Mouse (Mus musculus) neural tube, embryonic 10.5 days (tissue): ENCODE measurements around the gene Plekhg1.

Experiments
- DNase-seq: peaks from one replicate; pipeline ENCODE4 v3.0.0-alpha.2; 2017; ENCODE audit warnings: low spot score; ENCODE audit errors: extremely low spot score

Gene Plekhg1

GRCm38 (mm10) chr10:3827368-3827767, 87.2 kb downstream of the Plekhg1 start:
- no peak for DNase-seq

- no peak for DNase-seq
Observed at GRCm38 (mm10) chr10:3829472-3829871, 89.3 kb downstream of the Plekhg1 start.

- no peak for DNase-seq
Observed at GRCm38 (mm10) chr10:3830618-3831017, 90.5 kb downstream of the Plekhg1 start.

DNA sequence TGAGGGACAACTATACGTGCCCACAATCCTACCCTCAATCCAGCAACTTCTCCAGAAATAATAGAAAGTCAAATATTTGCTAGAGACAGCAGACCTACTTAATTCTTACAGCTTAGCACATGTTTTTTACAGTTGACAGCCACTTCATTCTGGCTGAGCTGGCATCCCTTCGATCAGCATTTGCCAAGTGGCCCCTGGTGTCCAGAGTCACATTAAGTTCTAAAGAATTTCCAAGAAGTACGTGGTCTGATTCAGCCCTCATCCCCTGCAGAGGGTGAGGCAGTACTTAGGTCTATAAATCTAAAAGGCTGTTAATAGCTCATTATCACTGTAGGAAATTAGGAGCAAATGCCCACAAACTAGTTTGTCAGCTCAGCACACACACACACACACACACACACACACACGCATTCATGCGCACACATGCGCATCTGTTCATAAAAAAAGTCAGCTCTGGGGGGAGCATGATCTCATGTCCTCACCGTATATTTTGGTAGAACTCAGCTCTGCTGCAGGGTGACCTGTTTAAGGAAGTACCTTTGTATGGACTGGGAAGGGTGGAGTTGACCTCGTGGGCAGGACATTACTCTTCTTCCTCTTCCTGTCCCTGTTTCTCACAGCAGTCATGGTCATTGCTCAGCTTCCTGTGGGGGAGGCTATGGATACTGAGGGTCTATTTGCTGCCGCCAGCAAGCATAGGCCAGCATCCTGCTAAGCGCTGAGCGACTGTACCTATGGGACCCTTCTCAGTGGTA, 91.6 kb downstream of the Plekhg1 start:
- DNase-seq: no peak

- DNase-seq: no peak
Observed at GRCm38 (mm10) chr10:3834060-3834459, 93.9 kb downstream of the Plekhg1 start.

GRCm38 (mm10) chr10:3834678-3835077, 94.5 kb downstream of the Plekhg1 start:
- DNase-seq: no peak

DNA sequence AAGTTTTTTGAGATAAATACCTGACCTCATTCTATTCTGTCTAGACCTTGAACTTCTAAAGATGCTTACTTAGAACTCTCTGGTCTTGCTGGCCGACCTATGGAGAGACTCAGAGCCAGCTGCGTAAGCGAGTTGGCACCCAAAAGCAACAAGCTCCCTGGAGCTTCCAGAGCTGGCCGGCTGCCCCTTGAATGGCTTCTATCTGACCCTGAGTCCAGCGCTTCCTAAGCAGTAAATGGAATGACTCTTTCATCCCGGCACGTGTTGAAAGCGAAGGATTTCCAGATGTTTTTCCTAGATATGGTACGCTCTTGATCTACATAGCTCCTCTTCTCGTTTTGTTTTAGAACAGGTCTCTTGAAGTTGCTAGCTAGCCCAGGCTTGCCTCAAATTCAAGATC, 95.5 kb downstream of the Plekhg1 start:
- DNase-seq: no peak

GRCm38 (mm10) chr10:3839748-3840432, 99.7 kb downstream of the Plekhg1 start:
- DNase-seq: no peak

- DNase-seq: no peak
Observed at GRCm38 (mm10) chr10:3844430-3844829, 104.3 kb downstream of the Plekhg1 start.

DNA sequence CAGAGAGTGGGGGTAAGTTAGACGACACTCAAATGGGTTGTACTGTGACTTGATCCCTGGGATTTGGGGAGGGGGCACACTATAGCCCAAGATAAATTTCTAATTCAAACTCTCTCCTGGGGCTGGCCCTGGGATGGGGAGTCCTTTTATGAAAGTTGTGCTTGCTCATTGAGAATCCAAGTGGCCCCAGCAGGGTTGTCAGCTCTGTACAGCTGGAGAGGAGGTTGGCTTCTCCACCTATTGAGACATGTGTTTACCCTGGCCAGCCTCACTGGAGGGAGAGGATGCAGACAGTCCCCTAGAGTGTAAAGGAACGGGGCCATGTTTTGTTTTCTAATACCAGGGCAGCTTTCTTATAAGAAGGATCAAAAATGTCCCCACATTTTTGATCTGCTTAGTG, 106.9 kb downstream of the Plekhg1 start:
- DNase-seq: no peak

GRCm38 (mm10) chr10:3851461-3851860, 111.3 kb downstream of the Plekhg1 start:
- no peak for DNase-seq

- DNase-seq: no peak
Observed at GRCm38 (mm10) chr10:3852733-3853132, 112.6 kb downstream of the Plekhg1 start.

GRCm38 (mm10) chr10:3857912-3858311, 117.7 kb downstream of the Plekhg1 start:
- DNase-seq: no peak

DNA sequence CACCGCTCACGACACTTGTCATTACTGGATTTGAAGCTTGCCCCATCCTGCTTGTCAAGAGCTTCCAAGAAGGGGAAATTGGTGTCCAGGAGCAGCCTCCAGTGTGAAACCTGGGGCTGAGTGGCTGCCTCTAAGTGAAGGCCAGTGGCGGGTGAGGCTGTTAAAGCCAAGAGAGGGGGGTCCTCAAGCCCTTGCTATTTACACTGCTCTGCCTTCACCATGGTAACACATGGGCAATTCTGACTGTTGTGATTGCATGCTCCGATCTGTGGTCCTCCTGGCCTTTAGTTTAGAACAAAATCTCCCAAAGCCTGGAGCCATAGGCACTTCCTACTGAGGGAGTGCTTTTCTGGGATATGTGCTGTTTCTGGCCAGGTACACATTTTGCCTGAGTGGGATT, 118.3 kb downstream of the Plekhg1 start:
- peak; percentile 45 for DNase-seq

DNA sequence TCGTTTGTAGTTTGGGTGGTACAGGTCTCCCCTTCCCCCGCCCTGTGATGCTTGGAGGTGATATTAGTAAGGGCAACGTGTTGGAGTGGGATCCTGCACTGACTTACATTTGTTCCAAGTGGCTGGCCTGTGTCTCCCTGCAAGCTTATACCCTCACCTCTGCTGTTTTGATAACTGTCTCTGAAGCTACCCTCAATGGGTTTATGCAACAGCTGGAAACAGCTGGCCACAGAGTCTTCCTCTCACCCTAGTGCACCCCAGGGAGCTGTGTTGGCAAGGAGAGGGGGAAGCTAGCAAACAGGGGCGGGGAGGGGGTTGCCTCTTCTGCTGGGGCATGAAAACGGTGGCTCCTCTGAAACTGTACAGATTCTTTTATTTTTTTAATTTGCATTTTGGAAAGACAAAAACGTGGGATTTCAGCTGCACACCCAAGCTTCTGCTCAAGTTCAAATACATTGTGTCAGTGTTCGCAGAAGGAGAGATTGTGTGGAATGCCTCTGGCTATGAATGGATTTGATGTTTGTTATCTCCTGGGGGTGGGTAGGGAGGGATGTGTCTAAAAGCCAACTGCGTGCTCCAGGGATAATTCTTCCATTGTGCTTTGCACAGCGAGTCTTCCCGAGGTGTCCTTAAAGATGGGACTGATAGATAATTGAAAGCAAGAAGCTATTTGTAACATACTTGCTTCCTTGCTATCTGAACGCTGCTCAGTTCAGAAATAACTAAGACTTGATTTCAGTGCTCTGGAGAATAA, 119.0 kb downstream of the Plekhg1 start:
- no peak for DNase-seq

GRCm38 (mm10) chr10:3863411-3864195, 123.4 kb downstream of the Plekhg1 start:
- no peak for DNase-seq

DNA sequence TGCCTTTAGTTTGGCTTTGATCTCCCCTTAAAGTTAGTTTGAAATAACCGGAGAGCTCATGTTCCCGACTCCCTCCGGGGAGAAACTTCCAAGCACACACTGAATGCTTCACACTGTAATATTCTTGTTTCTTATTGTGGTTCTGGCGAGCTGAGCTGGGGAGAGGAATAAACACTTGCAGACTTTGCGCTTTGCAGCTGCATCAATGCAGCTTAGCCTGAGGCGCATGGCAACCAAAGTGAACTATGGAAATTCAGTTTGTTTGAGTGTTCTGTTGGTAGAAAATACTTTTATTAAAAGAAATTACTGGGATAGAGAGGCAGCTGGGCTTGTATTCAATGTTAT, 124.0 kb downstream of the Plekhg1 start:
- DNase-seq: no peak

- DNase-seq: no peak
Observed at GRCm38 (mm10) chr10:3867298-3867697, 127.1 kb downstream of the Plekhg1 start.

DNA sequence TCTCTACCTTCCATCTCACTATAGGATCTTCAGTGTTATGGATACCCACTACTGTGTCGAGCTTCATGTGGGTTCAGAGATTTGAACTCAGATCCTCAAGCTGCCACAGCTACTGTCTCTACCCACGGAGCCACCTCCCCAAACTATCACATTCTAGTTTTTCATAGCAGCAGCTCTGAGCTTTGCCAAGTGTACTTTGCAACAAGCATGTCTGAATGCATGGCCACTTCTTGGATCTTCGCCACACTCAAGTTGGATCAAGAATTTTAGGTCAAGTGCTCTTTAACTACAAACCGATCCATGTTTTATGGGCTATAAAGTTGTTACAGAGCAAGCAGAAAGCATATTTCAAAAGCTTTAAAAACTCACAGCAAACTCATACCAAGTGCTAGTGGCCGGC, 130.7 kb downstream of the Plekhg1 start:
- DNase-seq: no peak

GRCm38 (mm10) chr10:3873467-3873866, 133.3 kb downstream of the Plekhg1 start:
- no peak for DNase-seq

DNA sequence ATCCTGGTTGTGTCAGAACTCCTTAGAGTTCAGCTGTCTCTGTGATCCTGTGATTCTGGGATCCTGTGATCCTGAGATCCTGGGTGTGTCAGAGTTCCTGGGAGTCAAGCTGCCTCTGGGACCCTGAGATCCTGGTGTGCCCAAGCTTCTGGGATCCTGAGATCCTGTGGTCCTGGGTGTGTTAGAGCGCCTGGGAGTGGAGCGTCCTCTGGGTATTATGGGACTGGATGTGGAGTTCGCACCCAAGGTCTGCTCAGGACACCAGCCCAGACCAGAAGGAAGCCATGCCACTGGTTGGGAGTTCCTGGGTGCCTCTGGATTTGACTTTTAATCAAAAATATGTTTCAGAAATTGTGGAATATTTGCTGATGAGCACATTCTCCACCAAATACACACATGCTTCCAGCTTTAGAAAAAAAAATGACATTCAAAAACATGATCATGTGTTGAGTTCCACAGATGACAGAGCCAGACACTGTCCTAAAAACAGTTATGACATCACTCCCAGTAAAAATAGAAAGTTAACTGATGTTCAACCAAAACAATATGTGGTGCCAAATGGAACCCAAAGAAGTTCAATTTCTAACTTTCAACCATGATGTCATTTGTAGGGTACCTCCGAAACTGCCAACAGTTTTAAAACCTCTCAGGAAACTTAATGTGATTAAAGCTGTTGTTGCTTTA, 137.8 kb downstream of the Plekhg1 start:
- DNase-seq: no peak
